Mouse (Mus musculus): ENCODE data around the gene Guf1.

DNA sequence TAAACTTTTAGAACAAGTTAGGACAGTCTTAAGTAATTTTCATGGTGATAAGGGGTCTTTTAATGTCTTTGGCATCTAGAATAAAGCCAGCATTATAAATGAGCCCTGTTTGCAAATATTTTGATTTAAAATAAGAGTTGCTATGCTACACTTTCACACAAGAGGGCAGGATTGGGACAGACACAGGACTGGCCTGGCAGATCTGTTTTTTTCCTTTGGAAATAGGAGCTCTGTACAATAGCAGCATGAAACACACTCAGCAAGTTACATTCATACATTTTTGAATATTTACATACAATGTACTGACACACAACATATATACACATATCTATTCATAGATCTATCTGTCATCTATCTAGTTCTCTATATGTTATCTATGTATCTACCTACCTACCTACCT, 44.3 kb downstream of the Guf1 start:
- TF ChIP-seq CTCF (IDR thresholded peaks at IDR 0.05; ENCODE audit: low read depth) (no peak), EP300 (IDR thresholded peaks at IDR 0.05; ENCODE audit: low read depth) (no peak)

All from liver, embryonic 14.5 days (tissue).